Mouse (Mus musculus): Measurements from ENCODE around the gene Stard3nl. TPM values are rescaled to one million over a fixed set of nuclear protein-coding genes. Genes with fewer than 3 reads are reported as not detected.
"Not testable (repeated sequence)": the region's sequence is repeated elsewhere in the genome, so short reads cannot be mapped to it uniquely, and the experiment has no call there.

Stard3nl gene
- polyA plus RNA-seq, 1 experiment = 44.2 TPM

- Histone ChIP-seq H3K4me3 (replicated peaks; ENCODE audit: extremely low read depth, low read depth, low read length) (no peak overlapping the region), H3K4me1 (ENCODE audit: control insufficient read depth, insufficient read depth, low read length) (no peaks in the 10 kb centered on the region)
- 26% methylated on average over 4 of the region's 4 CpGs for WGBS
- DNase-seq = peak; percentile 49
- TF ChIP-seq CTCF (IDR thresholded peaks at IDR 0.05; ENCODE audit: insufficient read depth, low read length) (peak; percentile 79), POLR2A (IDR thresholded peaks at IDR 0.05; ENCODE audit: borderline replicate concordance, extremely low read depth, low read depth, low read length) (no peak)
Measured at GRCm38 (mm10) chr13:19365596-19365995, 30.0 kb downstream of the Stard3nl start.

- TF ChIP-seq CTCF (IDR thresholded peaks at IDR 0.05; ENCODE audit: insufficient read depth, low read length) (peak; percentile 16; the same call in 1 of the 2 replicates), POLR2A (IDR thresholded peaks at IDR 0.05; ENCODE audit: borderline replicate concordance, extremely low read depth, low read depth, low read length) (no peak)
- WGBS = 69% methylated on average over 11 of the region's 11 CpGs
- H3K4me1 ChIP-seq (ENCODE audit: control insufficient read depth, insufficient read depth, low read length) = no peaks in the 10 kb centered on the region
- peak; percentile 32 for DNase-seq
- H3K4me3 ChIP-seq (replicated peaks; ENCODE audit: extremely low read depth, low read depth, low read length) = no peak overlapping the region
Measured at GRCm38 (mm10) chr13:19364245-19364772, 31.3 kb downstream of the Stard3nl start.

GRCm38 (mm10) chr13:19362358-19362757, 33.2 kb downstream of the Stard3nl start:
- DNase-seq = no peak
- TF ChIP-seq CTCF (IDR thresholded peaks at IDR 0.05; ENCODE audit: insufficient read depth, low read length) (peak; percentile 47; the same call in 1 of the 2 replicates), POLR2A (IDR thresholded peaks at IDR 0.05; ENCODE audit: borderline replicate concordance, extremely low read depth, low read depth, low read length) (no peak)
- Histone ChIP-seq H3K4me1 (ENCODE audit: control insufficient read depth, insufficient read depth, low read length) (no peaks in the 10 kb centered on the region), H3K4me3 (replicated peaks; ENCODE audit: extremely low read depth, low read depth, low read length) (no peak overlapping the region)
- 47% methylated on average over 6 of the region's 6 CpGs for WGBS

- Histone ChIP-seq H3K4me3 (replicated peaks; ENCODE audit: extremely low read depth, low read depth, low read length) (no peak overlapping the region), H3K4me1 (ENCODE audit: control insufficient read depth, insufficient read depth, low read length) (no peaks in the 10 kb centered on the region)
- no peak for TF ChIP-seq CTCF (IDR thresholded peaks at IDR 0.05; ENCODE audit: insufficient read depth, low read length)
- TF ChIP-seq POLR2A (IDR thresholded peaks at IDR 0.05; ENCODE audit: borderline replicate concordance, extremely low read depth, low read depth, low read length) = no peak
- 50% methylated on average over 5 of the region's 5 CpGs for WGBS
- DNase-seq = no peak
Measured at GRCm38 (mm10) chr13:19358027-19358426, 37.6 kb downstream of the Stard3nl start.

GRCm38 (mm10) chr13:19357301-19357700, 38.3 kb downstream of the Stard3nl start:
- no peak overlapping the region for H3K4me3 ChIP-seq (replicated peaks; ENCODE audit: extremely low read depth, low read depth, low read length)
- H3K4me1 ChIP-seq (ENCODE audit: control insufficient read depth, insufficient read depth, low read length) = no peaks in the 10 kb centered on the region
- no peak for DNase-seq
- WGBS = 78% methylated on average over 7 of the region's 7 CpGs
- TF ChIP-seq CTCF (IDR thresholded peaks at IDR 0.05; ENCODE audit: insufficient read depth, low read length) = no peak
- no peak for TF ChIP-seq POLR2A (IDR thresholded peaks at IDR 0.05; ENCODE audit: borderline replicate concordance, extremely low read depth, low read depth, low read length)

GRCm38 (mm10) chr13:19356720-19357119, 38.9 kb downstream of the Stard3nl start:
- no peaks in the 10 kb centered on the region for H3K4me1 ChIP-seq (ENCODE audit: control insufficient read depth, insufficient read depth, low read length)
- H3K4me3 ChIP-seq (replicated peaks; ENCODE audit: extremely low read depth, low read depth, low read length) = no peak overlapping the region
- TF ChIP-seq POLR2A (IDR thresholded peaks at IDR 0.05; ENCODE audit: borderline replicate concordance, extremely low read depth, low read depth, low read length) = no peak
- TF ChIP-seq CTCF (IDR thresholded peaks at IDR 0.05; ENCODE audit: insufficient read depth, low read length) = no peak
- 74% methylated on average over 5 of the region's 5 CpGs for whole genome bisulfite sequencing
- no peak for DNase-seq

- 76% methylated on average over 7 of the region's 7 CpGs for WGBS
- H3K4me3 ChIP-seq (replicated peaks; ENCODE audit: extremely low read depth, low read depth, low read length) = no peak overlapping the region
- TF ChIP-seq CTCF (IDR thresholded peaks at IDR 0.05; ENCODE audit: insufficient read depth, low read length) = no peak
- TF ChIP-seq POLR2A (IDR thresholded peaks at IDR 0.05; ENCODE audit: borderline replicate concordance, extremely low read depth, low read depth, low read length) = no peak
- no peak for DNase-seq
- H3K4me1 ChIP-seq (ENCODE audit: control insufficient read depth, insufficient read depth, low read length) = no peaks in the 10 kb centered on the region
Measured at GRCm38 (mm10) chr13:19356120-19356519, 39.5 kb downstream of the Stard3nl start.

GRCm38 (mm10) chr13:19352795-19353194, 42.8 kb downstream of the Stard3nl start:
- no peak for DNase-seq
- no peaks in the 10 kb centered on the region for H3K4me1 ChIP-seq (ENCODE audit: control insufficient read depth, insufficient read depth, low read length)
- H3K4me3 ChIP-seq (replicated peaks; ENCODE audit: extremely low read depth, low read depth, low read length) = no peak overlapping the region
- 78% methylated on average over 3 of the region's 3 CpGs for WGBS
- TF ChIP-seq POLR2A (IDR thresholded peaks at IDR 0.05; ENCODE audit: borderline replicate concordance, extremely low read depth, low read depth, low read length) (no peak), CTCF (IDR thresholded peaks at IDR 0.05; ENCODE audit: insufficient read depth, low read length) (no peak)

- DNase-seq; H3K4me1 ChIP-seq (ENCODE audit: control insufficient read depth, insufficient read depth, low read length); H3K4me3 ChIP-seq (replicated peaks; ENCODE audit: extremely low read depth, low read depth, low read length): not testable (repeated sequence)
- WGBS = 50% methylated on average over 1 of the region's 1 CpGs
Measured at GRCm38 (mm10) chr13:19340356-19340755, 55.2 kb downstream of the Stard3nl start.

- WGBS = 65% methylated on average over 1 of the region's 1 CpGs
- not testable (repeated sequence) for DNase-seq; H3K4me1 ChIP-seq (ENCODE audit: control insufficient read depth, insufficient read depth, low read length); H3K4me3 ChIP-seq (replicated peaks; ENCODE audit: extremely low read depth, low read depth, low read length)
Measured at GRCm38 (mm10) chr13:19336310-19336709, 59.3 kb downstream of the Stard3nl start.

Other genes with a start within 250 kb of the Stard3nl start
- 19.6 and 21.6 TPM in 2 replicates for gene Epdr1, start 224.1 kb upstream of the Stard3nl start, polyA plus RNA-seq (2012; rRNA removed)
- 1.9 and 4.2 TPM in 2 replicates for gene Sfrp4, start 227.3 kb upstream of the Stard3nl start, polyA plus RNA-seq (2012; rRNA removed)

Measured in lung, adult 2 months (tissue).